Comparison of ENCODE assay signal across 8 mouse cellular contexts in the genomic region with DNA sequence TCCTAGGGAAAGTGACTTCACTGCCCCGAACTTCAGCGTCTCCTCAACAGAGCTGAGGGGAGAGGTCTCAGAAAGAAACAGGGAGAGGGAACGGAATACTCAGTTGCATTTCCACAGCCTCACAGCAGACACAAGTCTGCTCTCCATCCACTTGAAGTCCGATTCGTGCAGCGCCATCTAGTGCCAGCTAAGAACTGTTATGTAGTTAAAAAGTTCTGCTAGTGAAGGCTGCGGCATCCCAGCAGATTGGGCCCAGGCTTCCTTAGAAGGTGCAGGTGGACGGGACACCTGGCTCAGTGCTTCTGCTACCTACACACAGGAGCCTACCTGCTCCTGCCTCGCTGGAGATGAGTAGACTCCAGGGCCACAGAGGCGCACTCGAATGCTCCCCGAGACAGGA. TPM values are rescaled to one million over a fixed set of nuclear protein-coding genes. Genes with fewer than 3 reads are reported as not detected.
DNase-seq lines count a peak whose midpoint lies in the region; ATAC-seq and TF ChIP-seq lines count a peak whose summit lies in the region.

No protein-coding gene starts in this region.

- H3K4me1 ChIP-seq in hindbrain, embryonic 11.5 days (replicated peaks; ENCODE audit: control insufficient read depth, insufficient read depth, low read length) = peaks cover 8% of the 10 kb centered on the region; the same call in 1 of the 2 replicates
- peaks cover 20% of the 10 kb centered on the region for H3K4me1 ChIP-seq in hindbrain, embryonic 12.5 days
- H3K4me1 ChIP-seq in limb, embryonic 13.5 days = peaks cover 27% of the 10 kb centered on the region
- H3K4me1 ChIP-seq in olfactory bulb, adult 2 months (ENCODE audit: control insufficient read depth, insufficient read depth, low read length) = peaks cover 11% of the 10 kb centered on the region

- no peaks in the 10 kb centered on the region for H3K36me3 ChIP-seq in hindbrain, embryonic 11.5 days (ENCODE audit: control insufficient read depth, insufficient read depth, low read length)
- H3K36me3 ChIP-seq in hindbrain, embryonic 12.5 days = no peaks in the 10 kb centered on the region
- no peaks in the 10 kb centered on the region for H3K36me3 ChIP-seq in limb, embryonic 13.5 days

- whole genome bisulfite sequencing in hindbrain, embryonic 11.5 days = 26% methylated on average over 12 of the region's 12 CpGs
- 25% methylated on average over 12 of the region's 12 CpGs for WGBS in hindbrain, embryonic 12.5 days
- WGBS in limb, embryonic 13.5 days = 20% methylated on average over 12 of the region's 12 CpGs
- WGBS in olfactory bulb, adult 2 months = 20% methylated on average over 12 of the region's 12 CpGs

- H3K27ac ChIP-seq in hindbrain, embryonic 11.5 days (ENCODE audit: low read depth, low read length) = no peak overlapping the region
- no peak overlapping the region for H3K27ac ChIP-seq in hindbrain, embryonic 12.5 days
- H3K27ac ChIP-seq in limb, embryonic 13.5 days = no peak overlapping the region
- H3K27ac ChIP-seq in olfactory bulb, adult 2 months (ENCODE audit: insufficient read depth, low read depth, low read length) = no peak overlapping the region

- no peak for ATAC-seq in hindbrain, embryonic 11.5 days (ENCODE audit: low FRiP score)
- ATAC-seq in hindbrain, embryonic 12.5 days (ENCODE audit: low FRiP score) = no peak
- ATAC-seq in limb, embryonic 13.5 days (ENCODE audit: low FRiP score, low read depth) = peak; percentile 37; the same call in 1 of the 2 replicates

- intact Hi-C loops in heart, postnatal 10 days (cut with DNase I) = no loop called here

- peaks cover 16% of the 10 kb centered on the region for H3K27me3 ChIP-seq in hindbrain, embryonic 11.5 days (ENCODE audit: control insufficient read depth, insufficient read depth, low read length)
- H3K27me3 ChIP-seq in hindbrain, embryonic 12.5 days = peaks cover 43% of the 10 kb centered on the region
- H3K27me3 ChIP-seq in limb, embryonic 13.5 days = peaks cover 23% of the 10 kb centered on the region

- H3K9me3 ChIP-seq in hindbrain, embryonic 11.5 days (ENCODE audit: control insufficient read depth, low read length) = no peaks in the 10 kb centered on the region
- H3K9me3 ChIP-seq in hindbrain, embryonic 12.5 days (replicated peaks) = no peaks in the 10 kb centered on the region
- no peaks in the 10 kb centered on the region for H3K9me3 ChIP-seq in limb, embryonic 13.5 days

- peak; percentile 76 for DNase-seq in hindbrain, embryonic 11.5 days (ENCODE audit: low spot score)
- peak; percentile 27 for DNase-seq in MN1 (ENCODE audit: low spot score)
- peak; percentile 75 to 77 for DNase-seq in cerebellum, postnatal 14 days
- peak; percentile 40 to 48 for DNase-seq in heart, postnatal 10 days
- no peak for DNase-seq in Muller cell, postnatal 12 days (ENCODE audit: inconsistent ontology term)

- no peak overlapping the region for H3K4me2 ChIP-seq in hindbrain, embryonic 11.5 days (replicated peaks; ENCODE audit: low read depth, low read length)
- H3K4me2 ChIP-seq in hindbrain, embryonic 12.5 days (replicated peaks) = no peak overlapping the region
- no peak overlapping the region for H3K4me2 ChIP-seq in limb, embryonic 13.5 days (replicated peaks)

- TF ChIP-seq CTCF in olfactory bulb, adult 2 months (IDR thresholded peaks at IDR 0.05; ENCODE audit: insufficient read depth, low read depth, low read length) = 0 out of 2 replicates have a peak, but pooled peaks have one; percentile 13

- H3K4me3 ChIP-seq in hindbrain, embryonic 11.5 days (ENCODE audit: low read depth, low read length) = no peak overlapping the region
- H3K4me3 ChIP-seq in hindbrain, embryonic 12.5 days = no peak overlapping the region
- no peak overlapping the region for H3K4me3 ChIP-seq in limb, embryonic 13.5 days
- no peak overlapping the region for H3K4me3 ChIP-seq in olfactory bulb, adult 2 months (ENCODE audit: insufficient read depth, low read depth, low read length)

- TF ChIP-seq POLR2A in olfactory bulb, adult 2 months (IDR thresholded peaks at IDR 0.05; ENCODE audit: insufficient read depth, low read depth, low read length) = no peak

- H3K9ac ChIP-seq in hindbrain, embryonic 11.5 days (ENCODE audit: low read depth, low read length) = no peak overlapping the region
- no peak overlapping the region for H3K9ac ChIP-seq in hindbrain, embryonic 12.5 days
- no peak overlapping the region for H3K9ac ChIP-seq in limb, embryonic 13.5 days

RNA-seq across cellular contexts. Expression of gene Phactr3, which starts 0.8 kb away (rescaled TPM):
- 11.9 and 14.5 TPM in 2 replicates for polyA plus RNA-seq in hindbrain, embryonic 11.5 days (2014; fragmentation: Nextera tagmentation; extraction: Ambion mirVana)
- 17.4 and 20.9 TPM in 2 replicates for polyA plus RNA-seq in hindbrain, embryonic 12.5 days (2016; fragmentation: Nextera tagmentation; extraction: Ambion mirVana)
- 1 to 10 TPM; 1.9 TPM for total RNA-seq in heart, postnatal 10 days (2021)
- 1.2 TPM in 2 replicates for polyA plus RNA-seq in limb, embryonic 13.5 days (2015; fragmentation: Nextera tagmentation; extraction: Ambion mirVana)
- not detected in 2 replicates for polyA plus RNA-seq in olfactory bulb, adult 2 months (2012; ENCODE audit: insufficient read depth, insufficient read length, low replicate concordance, missing spikeins)

RNA-seq across cellular contexts. Expression of gene Zfp931, which starts 39.7 kb away (rescaled TPM):
- polyA plus RNA-seq in hindbrain, embryonic 11.5 days (2014; fragmentation: Nextera tagmentation; extraction: Ambion mirVana) = 15.7 and 16.2 TPM in 2 replicates
- polyA plus RNA-seq in hindbrain, embryonic 12.5 days (2016; fragmentation: Nextera tagmentation; extraction: Ambion mirVana) = 12.0 and 14.8 TPM in 2 replicates
- total RNA-seq in heart, postnatal 10 days (2021) = 1 to 10 TPM; 9.6 to 9.7 TPM
- polyA plus RNA-seq in limb, embryonic 13.5 days (2015; fragmentation: Nextera tagmentation; extraction: Ambion mirVana) = 16.9 and 18.6 TPM in 2 replicates
- not detected in 2 replicates for polyA plus RNA-seq in olfactory bulb, adult 2 months (2012; ENCODE audit: insufficient read depth, insufficient read length, low replicate concordance, missing spikeins)

Comparison
In these comparisons a context has a peak if more than half of its experiments do, and no peak if none do; other contexts are left out.
1. RNA of gene Zfp931, which starts 39.7 kb away (polyA plus RNA-seq): 16.9 to 18.6 TPM in limb, embryonic 13.5 days, 15.7 to 16.2 TPM in hindbrain, embryonic 11.5 days and 12.0 to 14.8 TPM in hindbrain, embryonic 12.5 days; not detected in olfactory bulb, adult 2 months; every median in the first group is over 10 times any median in the second.